Mouse (Mus musculus): ENCODE results near the gene Mettl6.

DNA sequence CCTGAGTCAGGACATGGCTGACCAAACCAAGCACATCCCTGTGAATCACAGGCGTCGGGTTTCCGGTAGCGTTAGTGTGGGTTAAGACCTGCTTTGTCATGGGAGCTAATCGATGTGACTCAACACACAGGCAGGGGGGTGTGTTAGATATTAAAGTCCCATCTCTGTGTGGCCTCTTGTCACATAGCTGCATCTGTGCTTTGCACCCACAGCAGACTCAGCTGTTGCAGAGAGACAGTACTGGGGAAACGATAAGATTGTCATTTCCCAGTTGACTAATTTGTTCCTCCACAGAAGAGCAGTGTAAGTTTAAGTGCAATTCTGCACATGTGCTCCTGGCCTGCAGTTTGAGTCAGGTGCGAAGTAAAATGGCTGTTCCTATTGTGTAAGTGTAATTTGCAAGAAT is 1.4 kb upstream of the Mettl6 start:
- no peak for TF ChIP-seq POLR2A (IDR thresholded peaks at IDR 0.05; ENCODE audit: borderline replicate concordance, extremely low read depth, insufficient read depth, insufficient read length, poor library complexity, severe bottlenecking)
- TF ChIP-seq CTCF (IDR thresholded peaks at IDR 0.05; ENCODE audit: borderline replicate concordance, extremely low read depth, insufficient read depth, insufficient read length) = no peak

Measured in brain, embryonic 14.5 days (tissue).